ENCODE assay signal across 9 mouse cellular contexts in genomic region chr1:120327714-120328113, GRCm38 (mm10). TPM values are rescaled to one million over a fixed set of nuclear protein-coding genes. Genes with fewer than 3 reads are reported as not detected.
DNase-seq lines count a peak whose midpoint lies in the region; ATAC-seq and TF ChIP-seq lines count a peak whose summit lies in the region.
"Had no signal": no experiment of that assay in that cellular context is flagged by ENCODE, and none has a peak within 500 bp of the region (broad histone marks: within the 10 kb centered on the region; RNA-seq: fewer than 3 reads in every experiment).

No protein-coding gene starts in this region.

- no peak for ATAC-seq in intestine, postnatal 0 days
- ATAC-seq in intestine, embryonic 16.5 days = no peak
- ATAC-seq in embryonic facial prominence, embryonic 11.5 days (replicated peaks; ENCODE audit: insufficient number of reproducible peaks, low FRiP score, low TSS enrichment, low read depth) = no peak
- ATAC-seq in midbrain, postnatal 0 days (ENCODE audit: low FRiP score) = no peak

- peak; percentile 80 for TF ChIP-seq CTCF in intestine, postnatal 0 days (IDR thresholded peaks at IDR 0.05; ENCODE audit: low read depth)
- peak; percentile 80 for TF ChIP-seq CTCF in ES-Bruce4 (IDR thresholded peaks at IDR 0.05; ENCODE audit: low read depth, low read length)
- TF ChIP-seq CTCF in midbrain, postnatal 0 days (IDR thresholded peaks at IDR 0.05) = peak; percentile 76

- H3K36me3 ChIP-seq in intestine, postnatal 0 days (ENCODE audit: control insufficient read depth, insufficient read depth) = no peaks in the 10 kb centered on the region
- H3K36me3 ChIP-seq in intestine, embryonic 16.5 days (ENCODE audit: control insufficient read depth, insufficient read depth, low read length) = no peaks in the 10 kb centered on the region
- H3K36me3 ChIP-seq in ES-Bruce4 (ENCODE audit: control insufficient read depth, insufficient read depth, low read length, poor library complexity, severe bottlenecking) = no peaks in the 10 kb centered on the region
- H3K36me3 ChIP-seq in embryonic facial prominence, embryonic 11.5 days (replicated peaks; ENCODE audit: control insufficient read depth, insufficient read depth, low read depth, low read length) = no peaks in the 10 kb centered on the region
- no peaks in the 10 kb centered on the region for H3K36me3 ChIP-seq in midbrain, postnatal 0 days (ENCODE audit: insufficient read depth, low read length)
- H3K36me3 ChIP-seq: lung, embryonic 15.5 days had no signal

- 13% methylated on average over 6 of the region's 6 CpGs for WGBS in intestine, postnatal 0 days
- 17% methylated on average over 6 of the region's 6 CpGs for WGBS in intestine, embryonic 16.5 days
- WGBS in embryonic facial prominence, embryonic 11.5 days = 16% methylated on average over 6 of the region's 6 CpGs
- WGBS in midbrain, postnatal 0 days = 19% methylated on average over 6 of the region's 6 CpGs

- no peaks in the 10 kb centered on the region for H3K4me1 ChIP-seq in intestine, postnatal 0 days (replicated peaks; ENCODE audit: control insufficient read depth, insufficient read depth, low read length)
- H3K4me1 ChIP-seq in intestine, embryonic 16.5 days (ENCODE audit: control insufficient read depth, insufficient read depth, low read length) = no peaks in the 10 kb centered on the region
- H3K4me1 ChIP-seq in ES-Bruce4 (ENCODE audit: control insufficient read depth, insufficient read depth, low read length) = no peaks in the 10 kb centered on the region
- H3K4me1 ChIP-seq in embryonic facial prominence, embryonic 11.5 days (ENCODE audit: control insufficient read depth, insufficient read depth, low read length) = no peaks in the 10 kb centered on the region
- no peaks in the 10 kb centered on the region for H3K4me1 ChIP-seq in midbrain, postnatal 0 days (ENCODE audit: insufficient read depth, low read length)
- H3K4me1 ChIP-seq: lung, embryonic 15.5 days had no signal

- no peak overlapping the region for H3K4me2 ChIP-seq in intestine, postnatal 0 days (replicated peaks; ENCODE audit: low read depth)
- no peak overlapping the region for H3K4me2 ChIP-seq in intestine, embryonic 16.5 days (ENCODE audit: low read depth, low read length)
- no peak overlapping the region for H3K4me2 ChIP-seq in embryonic facial prominence, embryonic 11.5 days (ENCODE audit: low read depth, low read length)
- no peak overlapping the region for H3K4me2 ChIP-seq in midbrain, postnatal 0 days (ENCODE audit: low read depth, low read length, poor library complexity, severe bottlenecking)
- H3K4me2 ChIP-seq: lung, embryonic 15.5 days had no signal

- DNase-seq in adrenal gland, postnatal 36 days = peak; percentile 59 to 73
- DNase-seq in embryonic facial prominence, embryonic 11.5 days (ENCODE audit: low spot score) = peak; percentile 79
- peak; percentile 54 to 65 for DNase-seq in layer of hippocampus, postnatal 14 days (ENCODE audit: low spot score in 2 of 2)
- DNase-seq in midbrain, postnatal 0 days (ENCODE audit: low spot score) = peak; percentile 65
- DNase-seq in urinary bladder, postnatal 14 days (ENCODE audit: low spot score) = peak; percentile 11

- no peak overlapping the region for H3K4me3 ChIP-seq in intestine, postnatal 0 days (ENCODE audit: low read depth, low read length)
- H3K4me3 ChIP-seq in intestine, embryonic 16.5 days (ENCODE audit: low read length) = no peak overlapping the region
- no peak overlapping the region for H3K4me3 ChIP-seq in ES-Bruce4 (ENCODE audit: low read depth, low read length)
- H3K4me3 ChIP-seq in embryonic facial prominence, embryonic 11.5 days (ENCODE audit: low read depth, low read length) = no peak overlapping the region
- no peak overlapping the region for H3K4me3 ChIP-seq in midbrain, postnatal 0 days (ENCODE audit: low read depth, low read length)
- H3K4me3 ChIP-seq: lung, embryonic 15.5 days had no signal

- TF ChIP-seq POLR2A in ES-Bruce4 (IDR thresholded peaks at IDR 0.05; ENCODE audit: insufficient read depth, low read length) = no peak

- H3K27ac ChIP-seq in intestine, postnatal 0 days (ENCODE audit: low read depth, low read length) = no peak overlapping the region
- H3K27ac ChIP-seq in intestine, embryonic 16.5 days (ENCODE audit: low read length) = no peak overlapping the region
- H3K27ac ChIP-seq in ES-Bruce4 (ENCODE audit: insufficient read depth, low read length) = no peak overlapping the region
- no peak overlapping the region for H3K27ac ChIP-seq in embryonic facial prominence, embryonic 11.5 days (replicated peaks; ENCODE audit: low read depth, low read length)
- H3K27ac ChIP-seq in midbrain, postnatal 0 days (ENCODE audit: low read depth, low read length) = no peak overlapping the region
- H3K27ac ChIP-seq: lung, embryonic 15.5 days had no signal

- no peak for TF ChIP-seq EP300 in ES-Bruce4 (IDR thresholded peaks at IDR 0.05; ENCODE audit: insufficient read depth, low read depth, low read length)

- H3K9me3 ChIP-seq in intestine, postnatal 0 days (ENCODE audit: control insufficient read depth) = no peaks in the 10 kb centered on the region
- H3K9me3 ChIP-seq in intestine, embryonic 16.5 days (ENCODE audit: control insufficient read depth, low read length) = no peaks in the 10 kb centered on the region
- no peaks in the 10 kb centered on the region for H3K9me3 ChIP-seq in ES-Bruce4 (replicated peaks; ENCODE audit: control insufficient read depth, insufficient read depth, low read length, poor library complexity, severe bottlenecking)
- H3K9me3 ChIP-seq in embryonic facial prominence, embryonic 11.5 days (replicated peaks; ENCODE audit: control insufficient read depth, low read length) = no peaks in the 10 kb centered on the region
- no peaks in the 10 kb centered on the region for H3K9me3 ChIP-seq in midbrain, postnatal 0 days (ENCODE audit: low read length)
- H3K9me3 ChIP-seq: lung, embryonic 15.5 days had no signal

- no peak overlapping the region for H3K9ac ChIP-seq in intestine, postnatal 0 days (ENCODE audit: low read depth, low read length)
- H3K9ac ChIP-seq in intestine, embryonic 16.5 days (ENCODE audit: low read depth, low read length) = no peak overlapping the region
- no peak overlapping the region for H3K9ac ChIP-seq in ES-Bruce4 (ENCODE audit: low read depth, poor library complexity, severe bottlenecking)
- H3K9ac ChIP-seq in embryonic facial prominence, embryonic 11.5 days (replicated peaks; ENCODE audit: low read length) = no peak overlapping the region
- H3K9ac ChIP-seq in midbrain, postnatal 0 days (replicated peaks; ENCODE audit: low read length, poor library complexity, severe bottlenecking) = no peak overlapping the region
- H3K9ac ChIP-seq: lung, embryonic 15.5 days had no signal

- H3K27me3 ChIP-seq in intestine, postnatal 0 days (replicated peaks; ENCODE audit: control insufficient read depth, insufficient read depth, low read length) = no peaks in the 10 kb centered on the region
- no peaks in the 10 kb centered on the region for H3K27me3 ChIP-seq in intestine, embryonic 16.5 days (replicated peaks; ENCODE audit: control insufficient read depth, insufficient read depth, low read length)
- H3K27me3 ChIP-seq in ES-Bruce4 (ENCODE audit: control insufficient read depth, insufficient read depth, low read length, poor library complexity, severe bottlenecking) = no peaks in the 10 kb centered on the region
- no peaks in the 10 kb centered on the region for H3K27me3 ChIP-seq in embryonic facial prominence, embryonic 11.5 days (ENCODE audit: control insufficient read depth, insufficient read depth, low read length)
- 0 out of 2 replicates have a peak, but pooled peaks cover 4% of the 10 kb centered on the region for H3K27me3 ChIP-seq in midbrain, postnatal 0 days (ENCODE audit: insufficient read depth, low read length)
- H3K27me3 ChIP-seq: lung, embryonic 15.5 days had no signal

RNA-seq across cellular contexts. Expression of gene C1ql2, which starts 12.7 kb away (rescaled TPM):
- polyA plus RNA-seq in intestine, postnatal 0 days (2015; fragmentation: Nextera tagmentation; extraction: Ambion mirVana) = not detected in 2 replicates
- polyA plus RNA-seq in intestine, embryonic 16.5 days (2015; fragmentation: Nextera tagmentation; extraction: Ambion mirVana) = not detected in 2 replicates
- polyA plus RNA-seq in ES-Bruce4 (2011; ENCODE audit: insufficient read depth, insufficient read length, low read depth, missing spikeins) = 0.33 TPM in 1 of 2 replicates, not detected in the other
- total RNA-seq in adrenal gland, postnatal 36 days (2021) = not detected
- polyA plus RNA-seq in embryonic facial prominence, embryonic 11.5 days (2014; fragmentation: Nextera tagmentation; extraction: Ambion mirVana) = 0.21 and 0.24 TPM in 2 replicates
- total RNA-seq in layer of hippocampus, postnatal 14 days (2021) = 10 to 100 TPM; 40.5 to 41.8 TPM
- total RNA-seq in midbrain, postnatal 0 days (2014; rRNA removed) = 27.2 and 31.0 TPM in 2 replicates
- polyA plus RNA-seq in midbrain, postnatal 0 days (2015; fragmentation: Nextera tagmentation; extraction: Ambion mirVana) = 24.1 and 26.7 TPM in 2 replicates
- polyA plus RNA-seq: lung, embryonic 15.5 days had no signal

RNA-seq across cellular contexts. Expression of gene Steap3, which starts 55.2 kb away (rescaled TPM):
- 1.0 and 1.1 TPM in 2 replicates for polyA plus RNA-seq in intestine, postnatal 0 days (2015; fragmentation: Nextera tagmentation; extraction: Ambion mirVana)
- 2.1 and 3.3 TPM in 2 replicates for polyA plus RNA-seq in intestine, embryonic 16.5 days (2015; fragmentation: Nextera tagmentation; extraction: Ambion mirVana)
- 9.4 and 11.0 TPM in 2 replicates for polyA plus RNA-seq in ES-Bruce4 (2011; ENCODE audit: insufficient read depth, insufficient read length, low read depth, missing spikeins)
- 10 to 100 TPM; 21.9 to 48.2 TPM for total RNA-seq in adrenal gland, postnatal 36 days (2021)
- polyA plus RNA-seq in embryonic facial prominence, embryonic 11.5 days (2014; fragmentation: Nextera tagmentation; extraction: Ambion mirVana) = 3.3 and 3.7 TPM in 2 replicates
- 1 to 10 TPM; 6.9 to 9.9 TPM for total RNA-seq in layer of hippocampus, postnatal 14 days (2021)
- 3.7 and 5.5 TPM in 2 replicates for total RNA-seq in midbrain, postnatal 0 days (2014; rRNA removed)
- 5.4 and 5.9 TPM in 2 replicates for polyA plus RNA-seq in midbrain, postnatal 0 days (2015; fragmentation: Nextera tagmentation; extraction: Ambion mirVana)

Comparison
In these comparisons a context has a peak if more than half of its experiments do, and no peak if none do; other contexts are left out.
1. DNase-seq: peak in every context shown above with its lines; median percentile 79 in embryonic facial prominence, embryonic 11.5 days; 66 in adrenal gland, postnatal 36 days; 65 in midbrain, postnatal 0 days; 60 in layer of hippocampus, postnatal 14 days; 11 in urinary bladder, postnatal 14 days.
2. RNA of gene C1ql2, which starts 12.7 kb away (polyA plus RNA-seq): 24.1 to 26.7 TPM in midbrain, postnatal 0 days; 0.21 to 0.24 TPM in embryonic facial prominence, embryonic 11.5 days, not detected in intestine, postnatal 0 days, not detected in intestine, embryonic 16.5 days and 0.33 TPM in ES-Bruce4; every median in the first group is over 10 times any median in the second.
3. Peak in every context shown above with its lines, with median percentiles within 50 percentile points of each other: CTCF ChIP-seq.